Mouse (Mus musculus): ENCODE results near the gene Npw.

Npw gene

DNA sequence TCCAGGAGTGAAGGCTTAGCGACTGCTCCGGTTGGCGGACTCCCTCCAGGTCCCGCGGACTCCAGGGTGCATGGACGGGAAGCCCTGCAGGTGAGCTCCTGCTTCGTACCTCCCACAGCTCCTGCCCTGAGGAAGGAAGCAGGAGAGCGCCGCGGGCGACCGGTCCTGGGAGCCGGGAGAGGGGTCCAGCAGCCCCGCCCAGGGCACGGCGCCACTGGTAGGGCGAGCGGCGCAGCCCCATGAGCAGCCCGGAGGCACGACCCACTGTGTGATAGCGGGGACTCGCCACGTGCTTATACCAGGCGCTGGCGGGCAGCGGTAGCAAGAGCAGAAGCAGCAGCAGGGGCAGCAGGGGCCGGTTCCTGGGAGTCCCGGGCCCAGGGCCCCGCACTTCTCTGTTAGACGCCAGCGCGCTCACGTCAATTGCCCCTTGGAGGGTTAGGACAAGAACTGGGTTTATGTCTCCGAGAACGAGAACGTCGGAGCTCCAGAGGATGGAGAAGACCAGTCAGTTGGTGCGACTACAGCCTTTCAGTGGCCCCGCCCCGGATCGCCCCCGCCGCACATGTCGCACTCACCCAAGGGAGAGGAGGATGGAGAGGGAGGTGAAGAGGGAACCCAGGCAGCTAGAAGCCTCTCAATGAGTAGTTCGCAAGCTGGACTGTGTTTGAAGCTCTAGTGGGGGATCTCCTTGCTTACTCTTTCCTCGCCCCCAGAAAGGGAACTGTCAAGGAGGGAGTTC lies at the start of gene Npw:
Gene Npw, minus strand, starts transcription at position 441 of the 742 bp plus-strand sequence.
- 5% methylated on average over 47 of the region's 47 CpGs for WGBS

DNA sequence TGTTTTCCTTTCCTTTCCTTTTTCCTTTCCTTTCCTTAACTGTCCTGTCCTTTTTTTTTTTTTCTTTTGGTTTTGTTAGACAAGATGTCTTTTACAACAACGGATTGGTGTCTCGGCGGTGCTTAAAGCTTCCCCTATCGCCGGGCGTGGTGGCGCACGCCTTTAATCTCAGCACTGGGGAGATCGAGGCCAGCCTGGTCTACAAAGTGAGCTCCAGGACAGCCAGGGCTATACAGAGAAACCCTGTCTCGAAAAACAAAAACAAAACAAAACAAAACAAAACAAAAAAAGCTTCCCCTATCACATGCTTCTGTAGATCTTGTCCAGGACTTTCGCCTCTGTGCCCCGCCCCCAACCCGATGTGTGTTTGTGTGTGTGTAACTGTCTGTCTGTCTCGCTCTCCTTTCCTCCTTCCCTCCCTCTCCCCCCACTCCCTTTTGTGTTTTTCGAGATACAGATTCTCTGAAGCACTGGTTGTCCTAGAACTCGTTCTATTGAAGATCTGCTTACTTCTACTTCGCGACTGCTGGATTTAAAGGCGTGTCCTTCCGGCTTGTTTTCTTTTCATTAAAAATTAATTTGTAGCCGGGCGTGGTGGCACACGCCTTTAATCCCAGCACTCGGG lies 49.7 kb upstream of the Npw start:
- WGBS = 4% methylated on average over 24 of the region's 24 CpGs

DNA sequence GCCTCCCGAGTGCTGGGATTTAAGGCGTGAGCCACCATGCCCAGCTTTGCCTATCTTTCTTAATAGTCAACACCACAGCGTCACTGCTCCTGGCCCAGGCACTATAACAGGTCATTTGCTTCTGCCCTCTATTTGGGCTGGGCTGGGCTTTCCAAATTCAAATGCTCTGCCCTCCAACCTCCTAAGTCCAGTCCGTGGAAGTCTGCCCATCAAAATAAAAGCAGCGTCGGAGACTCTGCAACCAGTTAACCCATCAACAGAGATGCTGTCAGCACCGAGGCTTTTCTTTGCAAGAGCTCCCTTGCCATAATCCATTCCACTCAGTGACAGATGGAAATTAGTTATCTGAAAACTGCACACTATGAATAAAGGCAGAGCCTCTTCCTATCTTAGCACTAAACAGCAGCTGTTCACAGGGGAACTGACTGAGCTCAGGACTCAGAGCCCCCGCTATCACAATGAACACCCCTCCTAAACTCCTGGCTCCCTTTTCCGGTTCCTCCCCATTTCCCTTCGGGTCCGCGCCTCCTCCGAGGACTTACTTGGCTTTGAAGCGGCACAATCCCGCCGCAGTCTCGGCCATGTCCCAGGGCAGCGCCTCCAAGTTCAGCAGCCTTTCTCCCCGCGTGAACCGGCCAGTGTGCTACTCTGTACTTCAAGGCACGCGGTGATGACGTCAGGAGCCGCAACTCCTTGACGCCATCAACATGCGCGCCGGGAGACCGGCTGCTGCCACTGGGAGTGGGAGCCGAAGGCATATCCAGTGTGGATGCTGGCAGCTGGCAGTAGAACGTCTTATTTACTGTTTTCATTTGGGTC lies 48.9 kb upstream of the Npw start, which contains the start of gene Tbl3:
Gene Tbl3, minus strand, starts transcription at position 679 of the 819 bp plus-strand sequence.
- WGBS = 3% methylated on average over 32 of the region's 32 CpGs

DNA sequence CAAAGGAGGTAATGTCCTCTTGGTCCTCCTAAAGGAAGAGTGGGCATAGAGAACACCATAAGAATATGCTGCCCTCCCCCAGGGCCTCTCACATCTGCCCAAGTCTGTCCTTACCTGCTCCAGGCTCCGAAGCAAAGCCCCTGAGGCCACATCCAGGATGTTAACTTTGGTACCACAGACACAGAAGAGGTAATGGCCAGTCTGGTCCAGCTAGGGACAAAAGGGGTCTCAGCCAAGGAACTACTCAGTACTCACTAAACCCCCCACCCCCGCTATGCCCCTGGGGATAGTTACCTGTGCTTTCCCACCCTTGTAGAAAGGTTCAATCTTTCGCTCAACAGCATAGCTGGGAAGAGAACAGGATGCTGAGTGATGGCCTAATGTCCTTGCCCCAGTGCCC lies 47.6 kb upstream of the Npw start:
- 95% methylated on average over 3 of the region's 3 CpGs for WGBS

DNA sequence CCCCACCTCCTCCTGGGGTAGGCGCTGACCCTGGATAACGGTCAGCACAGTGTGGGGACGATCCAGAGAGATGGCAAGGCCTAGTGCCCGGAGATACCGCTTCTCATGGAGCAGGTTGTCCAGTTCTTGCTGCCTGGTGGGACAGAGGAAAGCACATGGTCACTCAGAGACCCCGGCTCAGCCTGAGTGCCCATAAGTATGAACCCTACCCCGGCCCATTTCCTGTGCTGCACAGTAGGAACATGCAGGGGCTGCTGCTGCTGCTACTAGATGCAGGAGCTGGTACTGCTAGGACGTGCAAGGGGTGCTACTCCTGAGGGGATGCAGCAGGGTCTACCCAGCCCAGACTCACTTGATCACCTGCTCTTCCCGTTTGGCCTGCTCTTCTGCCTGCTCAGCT lies 43.0 kb upstream of the Npw start:
- 94% methylated on average over 9 of the region's 9 CpGs for WGBS

DNA sequence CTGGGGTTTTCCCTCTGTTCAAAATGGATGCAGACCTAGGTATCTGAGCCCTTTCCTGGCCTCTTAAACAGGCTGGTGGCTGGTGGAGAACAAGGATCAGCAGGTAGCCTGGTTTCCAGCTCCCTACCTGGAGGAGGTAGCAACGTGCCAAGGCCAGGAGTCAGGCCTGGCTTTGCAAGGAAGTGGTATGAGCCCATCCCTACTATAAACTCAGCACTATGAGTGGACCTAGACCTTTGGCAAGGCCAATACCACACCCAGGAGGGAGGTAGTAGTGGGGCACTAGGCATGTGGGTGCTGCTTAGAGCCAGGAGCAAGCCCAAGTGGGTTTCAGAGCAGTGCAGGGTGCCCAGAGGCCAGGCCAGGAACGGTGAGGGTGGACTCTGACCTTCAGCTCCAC lies 41.2 kb upstream of the Npw start:
- 92% methylated on average over 2 of the region's 2 CpGs for WGBS

DNA sequence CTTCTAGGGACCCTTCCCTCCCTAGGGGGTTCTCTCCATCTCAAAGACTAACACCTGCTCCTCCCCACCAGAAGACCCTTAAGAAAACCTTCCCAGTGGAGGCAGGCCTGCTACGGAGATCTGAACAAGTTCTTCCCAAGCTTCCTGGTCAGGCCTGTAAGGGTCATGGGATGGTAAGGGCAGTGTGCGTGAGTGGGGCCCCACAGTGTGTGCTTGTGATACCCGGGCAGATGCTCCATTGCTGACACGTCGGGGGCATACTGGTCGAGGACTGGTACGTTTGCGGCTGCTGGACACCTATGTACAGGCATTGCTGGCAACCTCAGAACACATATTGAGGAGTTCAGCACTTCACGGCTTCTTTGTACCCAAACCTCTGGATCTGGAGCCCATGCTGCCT lies 40.5 kb upstream of the Npw start:
- 75% methylated on average over 9 of the region's 9 CpGs for WGBS

DNA sequence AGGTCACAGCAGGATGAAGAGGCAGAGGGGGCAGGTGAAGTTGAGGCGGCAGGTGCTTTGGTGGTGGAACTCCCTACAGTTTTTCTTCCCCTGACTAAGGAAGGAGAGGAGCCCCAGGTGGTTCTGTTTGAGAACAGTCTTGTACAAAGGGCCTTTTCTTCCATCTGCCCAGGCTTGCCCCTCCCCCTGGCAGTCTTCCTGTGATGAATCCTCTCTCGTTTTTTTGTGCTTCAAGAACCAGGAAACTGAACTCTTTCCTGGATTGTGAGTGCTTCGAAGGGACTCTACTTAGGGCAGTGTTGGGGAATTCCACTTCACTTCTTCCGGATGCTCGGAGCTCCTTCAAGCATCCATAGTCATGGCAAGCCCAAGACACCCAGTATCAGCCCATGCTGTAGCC lies 39.7 kb upstream of the Npw start:
- WGBS = 15% methylated on average over 5 of the region's 5 CpGs

DNA sequence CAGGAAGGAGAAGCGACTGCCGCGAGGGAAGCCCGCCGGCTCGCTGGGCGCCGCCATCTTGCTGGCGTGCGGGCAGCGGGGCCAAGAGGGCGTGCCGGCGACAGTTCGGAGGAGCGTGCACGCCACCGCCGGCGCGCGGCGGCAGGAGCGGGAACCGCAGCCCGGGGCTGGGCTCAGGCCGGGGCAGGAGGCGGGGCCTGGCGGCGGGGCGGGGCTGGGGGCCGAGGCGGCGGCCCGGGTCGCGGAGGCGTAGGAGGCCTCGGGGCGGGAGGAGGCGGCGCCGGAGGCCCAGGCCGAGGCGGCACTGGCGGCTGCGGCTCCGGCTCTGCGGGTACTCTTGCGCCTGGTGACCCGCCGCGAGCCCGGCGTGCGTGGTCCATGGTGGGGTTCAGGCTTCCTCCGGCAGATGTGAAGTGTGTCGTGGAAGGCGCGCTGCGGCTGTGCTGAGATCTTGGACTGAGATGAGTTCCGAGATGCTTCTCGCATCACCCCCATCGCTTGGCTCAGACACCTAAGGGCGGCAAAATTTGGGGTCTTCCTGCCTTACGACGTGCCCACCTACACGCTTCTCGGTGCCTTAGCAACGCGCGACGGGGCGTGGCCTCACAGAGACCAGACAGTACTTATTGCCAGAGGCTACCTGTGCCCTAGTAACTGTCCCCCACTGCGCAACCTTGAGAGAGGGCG lies 37.9 kb upstream of the Npw start, which contains the start of the genes Gfer and Noxo1:
Gene Gfer, minus strand, starts transcription at position 146 of the 687 bp plus-strand sequence.
Gene Noxo1, plus strand, starts transcription at position 224 of the 687 bp plus-strand sequence.
- under 1% methylated on average over 74 of the region's 76 CpGs for WGBS

DNA sequence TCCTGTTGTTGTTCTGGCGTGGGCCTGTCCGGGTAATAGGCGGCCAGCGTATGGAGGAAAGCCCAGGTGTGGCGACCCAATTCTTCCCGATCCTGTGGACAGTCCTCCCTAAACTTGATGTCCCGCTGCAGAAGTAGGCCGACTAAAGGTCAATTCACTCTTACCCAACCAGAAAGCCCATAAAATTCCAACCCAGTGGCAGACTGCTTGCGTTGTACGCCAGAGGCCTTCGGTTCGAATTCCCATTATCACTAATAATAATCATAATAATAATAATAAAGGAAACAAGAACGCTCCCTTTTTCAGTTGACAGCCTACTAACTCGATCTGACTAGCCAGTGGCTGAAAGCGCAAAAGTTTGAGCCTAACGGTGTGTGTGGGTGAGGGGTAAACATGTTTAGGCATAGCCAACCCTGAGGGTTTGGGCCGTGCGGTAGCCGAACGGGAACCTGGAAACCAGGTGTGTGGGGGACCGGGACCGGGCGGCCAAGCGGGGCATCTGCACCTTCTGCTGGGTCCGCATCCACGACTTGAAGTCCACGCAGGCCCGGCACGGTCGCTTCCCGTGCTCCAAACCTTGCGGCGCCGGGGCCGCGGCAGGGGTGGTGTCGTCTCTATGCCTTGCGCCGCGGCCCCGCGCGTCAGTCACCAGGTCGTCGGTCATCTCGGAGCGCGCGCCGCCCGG lies 37.2 kb upstream of the Npw start:
- WGBS = 8% methylated on average over 51 of the region's 51 CpGs

DNA sequence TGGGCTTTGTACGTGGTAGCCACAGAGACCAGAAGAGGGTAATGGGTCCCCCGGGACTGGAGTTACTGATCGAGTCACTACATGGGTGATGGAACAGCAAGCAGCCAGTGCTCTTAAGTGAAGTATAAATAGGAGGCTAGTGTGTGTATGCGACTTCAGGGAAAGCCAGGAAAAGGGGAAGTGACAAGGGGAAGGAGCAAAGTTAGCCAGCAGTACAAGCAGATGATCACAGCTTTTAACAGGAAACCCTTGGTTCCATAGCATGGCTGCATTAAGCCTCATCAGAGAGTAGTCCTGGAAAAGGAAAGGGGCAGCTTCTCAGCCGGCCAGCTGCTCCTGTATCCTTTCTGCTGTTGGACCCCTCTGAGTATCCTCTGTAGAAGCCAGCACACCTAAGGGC lies 34.1 kb upstream of the Npw start:
- WGBS = 86% methylated on average over 5 of the region's 5 CpGs

DNA sequence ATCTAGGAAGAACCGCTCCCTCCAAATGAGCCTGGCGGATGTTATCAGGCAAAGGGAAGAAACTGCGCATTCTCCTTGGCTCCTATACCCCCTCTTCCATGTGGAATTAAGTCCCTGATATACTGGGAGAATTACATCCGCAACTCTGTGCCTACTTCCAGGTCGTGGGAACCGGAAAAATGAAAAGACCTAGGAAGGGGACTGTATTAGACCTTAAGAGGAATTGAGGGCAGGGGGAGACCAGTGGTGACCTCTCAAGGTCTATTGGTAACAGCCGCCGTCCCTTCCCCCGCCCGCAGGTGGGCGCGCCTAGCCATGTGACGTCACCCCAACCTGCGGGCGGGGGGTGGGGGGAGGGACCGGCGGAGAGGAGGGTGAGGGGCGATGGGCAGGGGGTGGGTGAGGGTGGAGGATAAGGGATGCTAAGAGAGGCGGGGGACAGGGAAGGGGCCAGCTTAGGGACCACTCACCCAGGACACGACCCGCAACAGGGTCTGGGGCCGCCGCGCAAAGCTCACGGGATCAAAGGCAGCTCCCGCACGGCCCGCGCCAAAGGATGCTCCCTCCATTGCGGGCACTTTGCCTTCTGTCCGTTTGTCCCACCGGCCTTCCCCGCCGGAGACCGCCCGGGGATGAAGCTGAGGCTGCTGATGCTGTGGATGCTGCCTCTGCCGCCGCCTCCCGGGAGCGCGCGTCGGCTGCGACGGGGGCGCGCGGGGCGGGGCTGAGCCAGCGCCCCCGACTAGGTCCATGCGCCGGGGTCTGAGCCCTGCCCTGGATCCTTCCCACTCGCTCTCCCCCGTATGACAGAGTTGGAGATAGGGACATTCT lies 31.2 kb upstream of the Npw start, which contains the start of gene Syngr3:
Gene Syngr3, minus strand, starts transcription at position 705 of the 831 bp plus-strand sequence.
- 1% methylated on average over 55 of the region's 55 CpGs for WGBS

DNA sequence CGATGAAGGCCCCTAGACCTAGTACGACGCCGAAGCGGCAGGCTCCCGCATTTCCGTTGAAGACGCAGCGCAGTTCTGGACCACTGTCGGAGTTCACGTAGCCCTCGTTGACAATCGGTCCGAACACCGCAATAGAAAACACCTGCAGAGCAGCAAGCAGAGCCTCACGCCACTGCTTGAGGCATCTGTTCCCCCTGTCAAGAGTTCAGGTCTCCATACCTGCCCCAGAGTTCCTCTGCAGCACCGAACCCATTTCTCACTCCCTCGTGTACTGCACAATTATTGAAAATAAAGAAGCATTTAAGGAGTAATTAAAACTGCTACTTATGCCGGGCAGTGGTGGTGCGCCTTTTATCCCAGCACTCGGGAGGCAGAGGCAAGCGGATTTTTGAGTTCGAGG lies 29.3 kb upstream of the Npw start:
- WGBS = 22% methylated on average over 23 of the region's 23 CpGs

DNA sequence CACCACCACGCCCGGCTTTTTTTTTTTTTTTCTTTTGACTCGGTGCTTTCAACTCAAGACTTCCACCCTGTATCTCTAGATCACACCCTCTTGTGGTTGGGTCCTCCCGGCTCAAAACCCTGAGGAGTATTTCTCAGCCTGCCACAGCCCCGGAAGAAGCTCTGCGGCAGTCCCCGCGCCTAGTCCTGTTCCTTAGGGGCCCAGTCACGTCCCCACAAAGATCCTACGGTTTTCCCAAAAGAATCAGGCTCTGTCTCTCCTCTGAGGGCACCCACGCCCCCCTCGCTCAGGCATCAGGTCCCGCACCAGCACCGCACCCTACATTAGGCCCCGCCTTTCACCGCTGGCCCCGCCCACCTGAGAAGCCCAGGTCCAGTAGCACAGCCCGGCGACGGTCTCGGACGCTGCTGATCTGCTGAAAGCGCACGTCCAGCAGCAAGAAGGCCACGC lies 28.9 kb upstream of the Npw start:
- 7% methylated on average over 25 of the region's 25 CpGs for WGBS

DNA sequence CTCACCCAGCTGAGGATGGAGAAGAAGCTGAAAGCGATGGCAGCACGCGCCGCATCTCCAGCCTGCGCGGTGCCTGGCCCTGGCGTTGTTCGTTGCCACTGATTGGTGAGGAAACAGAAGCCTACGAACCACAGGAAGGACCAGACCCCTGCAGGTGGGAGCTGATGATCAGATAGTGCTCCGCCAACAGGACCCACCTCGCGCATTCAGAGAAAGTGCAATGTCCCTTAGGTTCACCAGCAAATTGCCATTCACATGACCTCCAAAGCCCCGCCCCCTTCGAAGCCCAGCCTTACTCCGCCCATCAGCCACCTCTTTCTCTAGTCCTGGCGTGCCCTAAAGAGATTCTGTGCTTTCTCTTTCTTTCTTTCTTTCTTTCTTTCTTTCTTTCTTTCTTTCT lies 28.3 kb upstream of the Npw start:
- WGBS = 43% methylated on average over 16 of the region's 16 CpGs

DNA sequence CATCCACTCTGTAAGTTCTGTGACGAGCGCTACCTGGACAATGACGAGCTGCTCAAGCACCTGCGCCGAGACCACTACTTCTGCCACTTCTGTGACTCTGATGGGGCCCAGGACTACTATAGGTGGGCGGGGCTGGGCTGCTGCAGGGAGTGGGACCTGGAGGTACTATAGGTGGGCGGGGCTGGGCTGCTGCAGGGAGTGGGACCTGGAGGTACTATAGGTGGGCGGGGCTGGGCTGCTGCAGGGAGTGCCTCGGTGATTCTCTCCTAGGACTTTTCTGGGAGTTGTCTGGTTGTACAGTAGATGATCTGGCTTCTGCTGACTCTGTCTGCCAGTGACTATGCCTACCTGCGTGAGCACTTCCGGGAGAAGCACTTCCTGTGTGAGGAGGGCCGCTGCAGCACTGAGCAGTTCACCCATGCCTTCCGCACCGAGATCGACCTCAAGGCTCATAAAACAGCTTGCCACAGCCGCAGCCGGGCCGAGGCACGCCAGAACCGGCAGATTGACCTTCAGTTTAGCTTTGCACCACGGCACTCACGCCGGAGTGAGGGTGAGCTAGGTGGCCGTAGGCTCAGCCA lies 19.3 kb upstream of the Npw start:
- WGBS = 95% methylated on average over 24 of the region's 24 CpGs

DNA sequence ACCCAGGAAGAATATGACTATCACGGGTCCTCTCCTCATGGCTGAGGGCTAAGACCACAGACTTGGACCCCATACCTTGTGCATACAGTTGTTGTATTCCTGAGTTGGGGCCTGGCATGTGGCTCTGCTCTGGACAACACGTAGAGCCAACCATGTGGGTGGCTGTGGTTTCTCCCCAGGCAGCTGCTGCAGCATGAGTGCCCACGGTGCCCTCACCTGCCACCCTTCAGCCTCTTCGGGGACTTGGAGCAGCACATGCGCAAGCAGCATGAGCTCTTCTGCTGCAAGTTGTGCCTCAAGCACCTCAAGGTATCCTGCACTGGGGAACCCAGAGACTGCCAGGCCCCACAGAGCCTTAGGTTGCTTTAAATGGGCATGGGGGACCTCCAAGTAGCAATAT lies 18.6 kb upstream of the Npw start:
- 89% methylated on average over 5 of the region's 5 CpGs for WGBS

DNA sequence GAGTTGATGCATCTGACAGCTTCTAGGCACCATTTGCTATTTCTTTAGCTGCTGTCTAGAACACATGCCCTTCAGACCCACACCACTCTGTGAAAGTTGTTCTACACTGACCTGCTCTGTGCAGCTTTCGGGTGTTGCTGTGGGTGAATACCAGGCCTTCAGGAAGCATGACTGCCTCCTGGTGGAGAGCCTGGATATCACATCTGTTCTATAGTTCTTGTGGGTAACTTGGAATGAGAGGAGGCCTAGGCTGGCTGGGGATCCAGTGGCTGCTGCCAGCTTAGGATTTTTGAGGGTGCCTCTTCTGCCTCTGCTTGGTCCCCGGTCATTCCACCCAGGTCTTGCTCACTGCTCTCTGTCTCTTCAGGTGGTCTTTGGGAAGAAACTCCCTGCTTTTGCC lies 17.9 kb upstream of the Npw start:
- WGBS = 50% methylated on average over 2 of the region's 2 CpGs

DNA sequence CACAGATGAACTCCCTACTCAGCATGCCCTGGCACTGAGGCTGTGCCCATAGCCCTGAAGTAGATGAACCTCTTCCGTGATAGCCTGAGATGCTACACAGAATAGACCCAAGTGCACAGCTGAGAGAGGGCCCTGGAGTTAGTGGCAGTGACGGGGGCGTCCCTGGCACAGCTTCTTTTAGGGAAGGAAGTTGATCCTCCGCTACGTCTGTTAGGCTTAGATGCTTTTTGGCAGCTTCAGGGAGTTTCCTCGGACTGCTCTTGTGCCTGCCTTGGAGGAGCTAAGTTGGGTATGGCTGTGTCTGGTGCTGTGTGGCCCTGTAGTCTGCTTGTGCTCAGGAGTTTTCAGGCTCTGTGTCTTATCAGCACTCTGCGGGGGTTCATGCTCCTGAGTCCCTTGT lies 16.0 kb upstream of the Npw start:
- WGBS = 31% methylated on average over 7 of the region's 7 CpGs

DNA sequence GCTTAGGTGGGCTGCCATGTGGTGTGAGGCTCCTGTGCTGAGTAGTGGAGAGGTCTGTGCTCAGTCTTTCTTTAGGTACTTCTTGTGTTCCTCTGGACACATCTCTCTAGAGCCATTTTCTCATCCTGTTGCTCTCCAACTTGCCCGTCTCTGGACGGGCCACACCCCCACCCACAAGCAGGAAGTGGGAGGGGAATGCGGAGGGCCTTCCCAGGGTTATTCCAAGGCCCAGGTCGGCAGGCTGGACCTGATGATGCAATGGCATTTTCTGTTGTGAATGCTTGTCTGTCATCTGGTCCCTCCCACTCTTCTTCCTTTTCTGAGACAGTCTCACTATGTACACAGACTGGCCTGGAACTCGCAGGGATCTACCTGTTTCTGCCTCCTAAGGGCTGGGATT lies 13.9 kb upstream of the Npw start:
- 27% methylated on average over 5 of the region's 5 CpGs for WGBS
